Mouse (Mus musculus) left cerebral cortex, adult 9 months (tissue): Measurements from ENCODE around the gene Agrp.

Experiments used
- DNase-seq, 2 experiments: peaks; one replicate each; pipeline ENCODE4 v3.0.0; 2022; ENCODE audit warnings: low spot score in 2 of 2

Gene Agrp

DNA sequence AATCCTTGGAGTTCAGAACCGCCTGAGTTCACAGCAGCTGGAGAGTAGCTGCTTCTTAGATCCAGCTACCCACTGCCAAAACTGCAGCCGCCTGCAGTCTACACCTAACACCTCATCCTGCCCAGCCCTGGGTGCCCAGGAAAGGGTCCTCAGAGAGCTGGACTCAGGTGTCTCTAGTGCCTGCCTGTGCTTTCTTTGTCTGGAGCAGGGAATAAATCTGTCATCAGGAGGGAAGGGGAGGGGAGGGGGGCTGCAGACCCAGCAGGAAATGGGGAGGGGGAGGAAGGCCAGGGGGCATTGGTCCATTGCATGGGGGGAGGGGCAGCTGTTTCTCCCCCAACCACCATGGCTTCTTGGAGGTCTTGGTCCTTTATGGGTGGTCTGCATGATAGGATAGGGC, 117.6 kb downstream of the Agrp start:
- no peak for DNase-seq

DNA sequence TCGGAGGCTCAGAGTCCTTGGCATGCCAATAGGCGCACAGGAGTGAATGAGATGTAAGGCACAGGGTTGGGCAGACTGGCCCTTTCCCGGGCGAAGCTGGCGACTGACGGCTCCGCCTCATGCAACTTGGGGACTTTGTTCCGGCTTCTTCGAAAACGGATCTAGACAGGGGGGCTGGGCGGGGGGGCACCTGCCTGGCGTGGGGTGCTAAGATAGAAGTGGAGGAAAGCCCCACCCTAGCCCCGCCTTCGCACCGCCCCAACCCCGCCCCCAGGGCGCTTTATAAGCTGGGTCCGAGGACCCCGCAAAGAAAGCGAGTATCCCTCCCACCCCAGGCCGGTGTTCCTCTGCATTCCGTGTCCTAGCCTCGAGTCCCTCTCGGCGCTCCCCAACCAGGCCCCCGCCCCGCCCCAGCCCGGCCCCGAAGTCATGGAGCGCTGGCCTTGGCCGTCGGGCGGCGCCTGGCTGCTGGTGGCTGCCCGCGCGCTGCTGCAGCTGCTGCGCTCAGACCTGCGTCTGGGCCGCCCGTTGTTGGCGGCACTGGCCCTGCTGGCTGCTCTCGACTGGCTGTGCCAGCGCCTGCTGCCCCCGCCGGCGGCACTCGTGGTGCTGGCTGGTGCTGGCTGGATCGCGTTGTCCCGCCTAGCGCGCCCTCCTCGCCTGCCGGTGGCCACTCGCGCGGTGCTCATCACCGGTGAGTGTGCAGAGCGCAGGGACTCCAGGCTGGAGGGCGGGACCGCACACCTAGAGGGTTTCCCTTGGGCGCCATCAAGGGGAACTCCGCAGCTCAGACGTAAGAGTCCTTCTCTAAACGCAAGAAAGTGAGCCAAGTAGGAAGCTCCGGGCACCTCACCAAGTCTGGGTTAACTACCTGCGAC, 118.5 kb downstream of the Agrp start, which contains the start of gene Hsd11b2:
Gene Hsd11b2, plus strand, starts transcription at position 320 of the 878 bp plus-strand sequence.
- no peak for DNase-seq

DNA sequence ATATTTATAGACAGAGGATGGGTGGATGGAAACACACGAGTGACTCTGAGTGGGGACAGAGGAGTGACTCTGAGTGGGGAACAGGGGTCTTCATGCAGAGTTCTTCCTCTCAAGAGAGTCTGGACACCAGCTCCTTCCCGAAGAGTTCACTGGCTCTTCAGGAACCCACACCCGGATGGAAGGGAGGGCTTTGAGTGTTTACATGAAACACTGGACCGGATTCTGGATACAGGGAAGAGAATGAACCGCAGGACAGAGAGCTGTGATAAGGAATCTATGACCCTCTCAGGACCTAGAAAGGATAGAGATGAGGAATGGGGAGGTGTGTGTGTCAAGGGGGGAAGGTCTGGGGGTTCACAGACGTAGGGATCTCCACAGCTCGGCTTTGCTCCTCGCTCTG, 119.8 kb downstream of the Agrp start:
- DNase-seq, result no peak
